Mouse (Mus musculus) kidney, adult 2 months (tissue): ENCODE measurements around the gene Slamf9. TPM values are rescaled to one million over a fixed set of nuclear protein-coding genes. Genes with fewer than 3 reads are reported as not detected.

Experiments
- DNase-seq: peaks from one replicate; pipeline ENCODE4 v3.0.0; 2021
- H3K27ac ChIP-seq: fragments of 200-500 bp; 2 replicates; pipeline ENCODE4 v1.5.1; 2012; ENCODE audit warnings: low read depth, low read length, control low read depth, inconsistent platforms; ENCODE audit not compliant: insufficient read depth
- H3K27me3 ChIP-seq: fragments of 200-500 bp; replicated peaks from 2 replicates; pipeline ENCODE4 v1.6.1; 2012; ENCODE audit warnings: mild to moderate bottlenecking, moderate library complexity, low read length, inconsistent platforms; ENCODE audit not compliant: control insufficient read depth, insufficient read depth
- H3K36me3 ChIP-seq: fragments of 200-500 bp; 2 replicates; pipeline ENCODE4 v1.6.1; 2012; ENCODE audit warnings: mild to moderate bottlenecking, moderate library complexity, low read length, inconsistent platforms; ENCODE audit not compliant: control insufficient read depth, insufficient read depth
- H3K4me1 ChIP-seq: fragments of 200-500 bp; 2 replicates; pipeline ENCODE4 v1.6.1; 2011; ENCODE audit warnings: low read length; ENCODE audit not compliant: control insufficient read depth, insufficient read depth
- H3K4me3 ChIP-seq: fragments of 200-500 bp; 2 replicates; pipeline ENCODE4 v1.5.1; 2011; ENCODE audit warnings: mild to moderate bottlenecking, low read depth, low read length, control low read depth; ENCODE audit not compliant: insufficient read depth
- CTCF ChIP-seq: fragments of 200-500 bp; conservative IDR thresholded peaks from 2 replicates; pipeline ENCODE4 v1.5.1; 2011; ENCODE audit warnings: low read depth, mild to moderate bottlenecking, control low read depth, low read length, moderate library complexity, mixed read lengths; ENCODE audit not compliant: insufficient read depth, insufficient read length
- POLR2A ChIP-seq: fragments of 200-500 bp; IDR thresholded peaks from one replicate; pipeline ENCODE4 v1.6.1; 2011; ENCODE audit warnings: low read depth, low read length, control low read depth
- WGBS: fragments of 180-500 bp; shearing (Covaris S2); methylation state at CpG from one replicate; pipeline ENCODE4 v1.1.7; 2018; 5-methylcytosine and 5-hydroxymethylcytosine counted together
- polyA plus RNA-seq: library from polyadenylated mRNA; depleted of rRNA; stranded (reverse); fragments of >200 nt; gene quantifications from 2 replicates; pipeline ENCODE4 v1.2.3, GENCODE M21; 2012; rRNA removed

Slamf9 gene
- 19.2 and 20.2 TPM in 2 replicates for polyA plus RNA-seq

GRCm38 (mm10) chr1:172475054-172475741 lies at the start of gene Slamf9:
Gene Slamf9, plus strand, starts transcription at chr1:172475358.
- DNase-seq = peak; percentile 41
- WGBS = 68% methylated on average over 7 of the region's 7 CpGs
- H3K4me3 ChIP-seq = no peak within 1 kb of the TSS

GRCm38 (mm10) chr1:172426419-172426818 lies 48.7 kb upstream of the Slamf9 start:
- Histone ChIP-seq H3K4me3 (no peak overlapping the region), H3K4me1 (no peaks in the 10 kb centered on the region), H3K27ac (no peak overlapping the region), H3K36me3 (no peaks in the 10 kb centered on the region), H3K27me3 (no peaks in the 10 kb centered on the region)
- 75% methylated on average over 1 of the region's 1 CpGs for WGBS
- DNase-seq = no peak
- TF ChIP-seq POLR2A (no peak), CTCF (no peak)

More at GRCm38 (mm10) chr1:172475054-172475741, at the start of gene Slamf9:
- Histone ChIP-seq H3K27me3 (no peaks in the 10 kb centered on the region), H3K36me3 (no peaks in the 10 kb centered on the region), H3K27ac (no peak within 1 kb of the TSS), H3K4me1 (no peaks in the 10 kb centered on the region)
- TF ChIP-seq POLR2A = no peak
- no peak for TF ChIP-seq CTCF

GRCm38 (mm10) chr1:172427841-172428240 lies 47.3 kb upstream of the Slamf9 start:
- Histone ChIP-seq H3K36me3 (no peaks in the 10 kb centered on the region), H3K4me3 (no peak overlapping the region), H3K27ac (no peak overlapping the region), H3K27me3 (no peaks in the 10 kb centered on the region), H3K4me1 (no peaks in the 10 kb centered on the region)
- no peak for DNase-seq
- WGBS = 91% methylated on average over 3 of the region's 3 CpGs
- TF ChIP-seq CTCF (no peak), POLR2A (no peak)

GRCm38 (mm10) chr1:172428614-172429013 lies 46.5 kb upstream of the Slamf9 start:
- Histone ChIP-seq H3K27ac (no peak overlapping the region), H3K4me1 (no peaks in the 10 kb centered on the region), H3K27me3 (no peaks in the 10 kb centered on the region), H3K36me3 (no peaks in the 10 kb centered on the region), H3K4me3 (no peak overlapping the region)
- TF ChIP-seq POLR2A (no peak), CTCF (no peak)
- DNase-seq = peak; percentile 12
- 62% methylated on average over 1 of the region's 1 CpGs for WGBS

GRCm38 (mm10) chr1:172430731-172431220 lies 44.4 kb upstream of the Slamf9 start:
- H3K36me3 ChIP-seq = no peaks in the 10 kb centered on the region
- 62% methylated on average over 9 of the region's 9 CpGs for WGBS
- TF ChIP-seq CTCF = no peak
- TF ChIP-seq POLR2A = no peak
- DNase-seq = peak; percentile 12
- H3K4me3 ChIP-seq = no peak overlapping the region
- peak overlapping the region; percentile 59; the same call in 1 of the 2 replicates for H3K27ac ChIP-seq
- H3K4me1 ChIP-seq = no peaks in the 10 kb centered on the region
- no peaks in the 10 kb centered on the region for H3K27me3 ChIP-seq

- 13% methylated on average over 4 of the region's 4 CpGs for WGBS
- peak; percentile 75 for DNase-seq
- TF ChIP-seq POLR2A (no peak), CTCF (no peak)
- no peaks in the 10 kb centered on the region for H3K27me3 ChIP-seq
- no peak overlapping the region for H3K4me3 ChIP-seq
- H3K27ac ChIP-seq = peak overlapping the region; percentile 85
- no peaks in the 10 kb centered on the region for H3K4me1 ChIP-seq
- H3K36me3 ChIP-seq = no peaks in the 10 kb centered on the region
These were observed 43.1 kb upstream of the Slamf9 start for GRCm38 (mm10) chr1:172431836-172432586.

- Histone ChIP-seq H3K4me3 (no peak overlapping the region), H3K27ac (peak overlapping the region; percentile 74), H3K4me1 (no peaks in the 10 kb centered on the region), H3K36me3 (no peaks in the 10 kb centered on the region), H3K27me3 (no peaks in the 10 kb centered on the region)
- DNase-seq = no peak
- TF ChIP-seq POLR2A = no peak
- no peak for TF ChIP-seq CTCF
- WGBS = 69% methylated on average over 3 of the region's 3 CpGs
These were observed 42.6 kb upstream of the Slamf9 start for GRCm38 (mm10) chr1:172432587-172432955.
